Mouse (Mus musculus) MEL (cell line): ENCODE data around the gene Ifit1. TPM values are rescaled to one million over a fixed set of nuclear protein-coding genes. Genes with fewer than 3 reads are reported as not detected.
A peak's percentile ranks its signal among the peaks of the same experiment; 100 is the strongest.
"Not testable (repeated sequence)": the region's sequence is repeated elsewhere in the genome, so short reads cannot be mapped to it uniquely, and the experiment has no call there.

Experiments
- DNase-seq: peaks from one replicate; pipeline ENCODE4 v3.0.0; 2011; ENCODE audit warnings: low read depth, low spot score
- H3K27ac ChIP-seq: 2 replicates; pipeline ENCODE4 v1.5.1; 2012; ENCODE audit warnings: low read depth, mild to moderate bottlenecking, control low read depth, low read length, moderate library complexity; ENCODE audit not compliant: control insufficient read depth
- H3K27me3 ChIP-seq, 2 experiments: fragments of 150-350 bp in 1 of 2; sonication (generic) in 1 of 2; 2 replicates each; pipeline ENCODE4 v1.6.1; 2012; ENCODE audit warnings: low read length in 2 of 2, mild to moderate bottlenecking in 2 of 2, improper control_type of control experiment in 1 of 2, moderate library complexity in 1 of 2; ENCODE audit not compliant: insufficient read depth in 2 of 2, control insufficient read depth in 1 of 2
- H3K36me3 ChIP-seq, 2 experiments: 2 replicates each; pipeline ENCODE4 v1.6.1; 2012 to 2014; ENCODE audit warnings: low read length in 2 of 2, improper control_type of control experiment in 1 of 2, inconsistent platforms in 1 of 2, mild to moderate bottlenecking in 1 of 2; ENCODE audit not compliant: insufficient read depth in 2 of 2, control insufficient read depth in 1 of 2
- H3K4me1 ChIP-seq, 2 experiments: fragments of 150-350 bp in 1 of 2; sonication (generic) in 1 of 2; 2 replicates each; pipeline ENCODE4 v1.6.1; 2012; ENCODE audit warnings: low read length in 2 of 2, improper control_type of control experiment in 1 of 2, mild to moderate bottlenecking in 1 of 2; ENCODE audit not compliant: insufficient read depth in 2 of 2, control insufficient read depth in 1 of 2
- H3K4me3 ChIP-seq, 2 experiments: fragments of 150-350 bp in 1 of 2; sonication (generic) in 1 of 2; 2 replicates each; pipeline ENCODE4 v1.5.1; 2012; ENCODE audit warnings: low read depth in 2 of 2, low read length in 2 of 2, mild to moderate bottlenecking in 2 of 2, moderate library complexity in 2 of 2, control low read depth in 1 of 2, improper control_type of control experiment in 1 of 2; ENCODE audit not compliant: control insufficient read depth in 1 of 2, insufficient read depth in 1 of 2
- H3K79me2 ChIP-seq: 2 replicates; pipeline ENCODE4 v1.6.1; 2012; ENCODE audit warnings: mild to moderate bottlenecking, low read length, moderate library complexity; ENCODE audit not compliant: control insufficient read depth, poor library complexity, insufficient read depth
- H3K9ac ChIP-seq: 2 replicates; pipeline ENCODE4 v1.6.1; 2012; ENCODE audit warnings: low read depth, mild to moderate bottlenecking, control low read depth, low read length, moderate library complexity; ENCODE audit not compliant: control insufficient read depth, poor library complexity, severe bottlenecking
- H3K9me3 ChIP-seq: fragments of 150-350 bp; sonication (generic); replicated peaks from 2 replicates; pipeline ENCODE4 v1.6.1; 2012; ENCODE audit warnings: mild to moderate bottlenecking, low read length, improper control_type of control experiment, moderate library complexity; ENCODE audit not compliant: insufficient read depth
- CTCF ChIP-seq, 3 experiments: IDR thresholded peaks in 2 of 3; conservative IDR thresholded peaks in 1 of 3; 2 replicates each; pipeline ENCODE4 v1.5.1; 2011 to 2012; ENCODE audit warnings: low read length in 3 of 3, low read depth in 2 of 3, mild to moderate bottlenecking in 2 of 3, improper control_type of control experiment in 1 of 3, inconsistent platforms in 1 of 3, mixed read lengths in 1 of 3, moderate library complexity in 1 of 3; ENCODE audit not compliant: control insufficient read depth in 1 of 3, insufficient read depth in 1 of 3, poor library complexity in 1 of 3, severe bottlenecking in 1 of 3
- E2F4 ChIP-seq: IDR thresholded peaks from 2 replicates; pipeline ENCODE4 v1.6.1; 2011; ENCODE audit warnings: low read depth, low read length, improper control_type of control experiment, borderline replicate concordance
- ETS1 ChIP-seq: IDR thresholded peaks from 2 replicates; pipeline ENCODE4 v1.6.1; 2012; ENCODE audit warnings: low read depth, mild to moderate bottlenecking, inconsistent platforms, low read length, improper control_type of control experiment, moderate library complexity
- GATA1 ChIP-seq: IDR thresholded peaks from 2 replicates; pipeline ENCODE4 v1.6.1; 2011; ENCODE audit warnings: low read depth, low read length, improper control_type of control experiment
- MAZ ChIP-seq: IDR thresholded peaks from 2 replicates; pipeline ENCODE4 v1.6.1; 2012; ENCODE audit warnings: low read depth, mild to moderate bottlenecking, inconsistent platforms, low read length, improper control_type of control experiment
- MXI1 ChIP-seq: IDR thresholded peaks from 2 replicates; pipeline ENCODE4 v1.6.1; 2011; ENCODE audit warnings: mild to moderate bottlenecking, low read depth, low read length, improper control_type of control experiment
- MYB ChIP-seq: IDR thresholded peaks from 2 replicates; pipeline ENCODE4 v1.6.1; 2011; ENCODE audit warnings: mild to moderate bottlenecking, low read depth, low read length, improper control_type of control experiment
- POLR2AphosphoS5 ChIP-seq: IDR thresholded peaks from 2 replicates; pipeline ENCODE4 v1.6.1; 2012; ENCODE audit warnings: low read depth, borderline replicate concordance, mild to moderate bottlenecking, inconsistent platforms, low read length, moderate library complexity, mixed read lengths
- RAD21 ChIP-seq: IDR thresholded peaks from 2 replicates; pipeline ENCODE4 v1.6.1; 2011; ENCODE audit warnings: mild to moderate bottlenecking, low read depth, low read length, improper control_type of control experiment
- RCOR1 ChIP-seq: IDR thresholded peaks from 2 replicates; pipeline ENCODE4 v1.6.1; 2012; ENCODE audit warnings: low read depth, mild to moderate bottlenecking, inconsistent platforms, low read length, improper control_type of control experiment
- SIN3A ChIP-seq: IDR thresholded peaks from 2 replicates; pipeline ENCODE4 v1.6.1; 2012; ENCODE audit warnings: low read length, improper control_type of control experiment, inconsistent platforms
- SMC3 ChIP-seq: IDR thresholded peaks from 2 replicates; pipeline ENCODE4 v1.6.1; 2011; ENCODE audit warnings: low read depth, low read length, improper control_type of control experiment
- TAL1 ChIP-seq: IDR thresholded peaks from 2 replicates; pipeline ENCODE4 v1.6.1; 2012; ENCODE audit warnings: mild to moderate bottlenecking, inconsistent platforms, low read length, moderate library complexity, mixed read lengths
- USF1 ChIP-seq: IDR thresholded peaks from 2 replicates; pipeline ENCODE4 v1.6.1; 2014; ENCODE audit warnings: low read depth, mild to moderate bottlenecking, inconsistent platforms, low read length, improper control_type of control experiment, moderate library complexity
- USF2 ChIP-seq, 2 experiments: IDR thresholded peaks; 2 replicates each; pipeline ENCODE4 v1.6.1; 2011 to 2012; ENCODE audit warnings: improper control_type of control experiment in 2 of 2, low read length in 2 of 2, borderline replicate concordance in 1 of 2, inconsistent platforms in 1 of 2, low read depth in 1 of 2, mild to moderate bottlenecking in 1 of 2; ENCODE audit not compliant: insufficient read depth in 1 of 2
- ZC3H11A ChIP-seq: IDR thresholded peaks from 2 replicates; pipeline ENCODE4 v1.6.1; 2012; ENCODE audit warnings: low read depth, mild to moderate bottlenecking, inconsistent platforms, low read length, improper control_type of control experiment
- ZNF384 ChIP-seq: IDR thresholded peaks from 2 replicates; pipeline ENCODE4 v1.6.1; 2012; ENCODE audit warnings: low read depth, mild to moderate bottlenecking, inconsistent platforms, low read length, improper control_type of control experiment
- polyA plus RNA-seq, 2 experiments: library from polyadenylated mRNA; stranded (reverse) in 1 of 2; unstranded in 1 of 2; fragments of >175 nt in 1 of 2; fragments of >200 nt in 1 of 2; gene quantifications; 2 replicates each; pipeline versions ENCODE4 v1.2.1 to v1.2.4; 2012; ENCODE audit warnings: low replicate concordance in 2 of 2, low read depth in 1 of 2; ENCODE audit not compliant: insufficient read length in 2 of 2, insufficient read depth in 1 of 2, missing spikeins in 1 of 2
- total RNA-seq: library from RNA; depleted of rRNA; stranded (reverse); fragments of 300-350 nt; gene quantifications from 2 replicates; pipeline ENCODE4 v1.2.3, GENCODE M21; 2012

The Ifit1 gene
- total and polyA plus RNA-seq, 3 experiments, result 0.12 to 0.31 TPM; not detected in 1

DNA sequence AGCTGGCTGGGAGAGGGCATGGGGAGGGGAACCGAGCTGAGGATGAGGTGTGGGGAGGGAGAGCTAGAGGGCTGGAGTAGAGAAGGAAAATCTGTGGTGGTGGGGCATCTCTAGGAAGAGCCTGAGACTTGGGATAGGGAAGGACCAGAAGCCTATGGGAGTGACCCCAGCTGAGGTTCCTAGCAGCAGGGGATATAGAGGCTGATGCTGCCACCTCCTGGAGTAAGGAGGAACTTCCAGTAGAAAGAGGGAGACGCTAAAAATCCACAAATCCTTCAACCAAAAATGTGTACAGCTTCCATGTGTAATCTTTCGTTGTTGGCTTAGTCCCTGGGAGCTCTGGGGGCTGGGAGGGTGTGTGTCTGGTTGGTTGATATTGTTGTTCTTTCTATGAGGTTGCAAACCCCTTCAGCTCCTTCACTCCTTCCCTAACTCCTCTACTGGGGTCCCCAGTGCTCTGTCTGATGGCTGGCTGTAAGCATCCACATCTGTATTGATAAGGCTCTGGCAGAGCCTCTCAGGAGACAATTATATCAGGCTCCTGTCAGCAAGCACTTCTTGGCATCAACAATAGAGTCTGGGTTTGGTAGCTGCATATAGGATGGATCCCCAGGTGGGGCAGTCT lies 3.6 kb upstream of the Ifit1 start:
- H3K36me3 ChIP-seq, result no peaks in the 10 kb centered on the region
- peak; percentile 50 for DNase-seq
- H3K27me3 ChIP-seq, result no peaks in the 10 kb centered on the region; a peak in 2 of 4 replicates

GRCm38 (mm10) chr19:34642616-34643015 lies 1.9 kb downstream of the Ifit1 start:
- no peak overlapping the region for H3K4me3 ChIP-seq
- H3K79me2 ChIP-seq, result no peaks in the 10 kb centered on the region
- no peaks in the 10 kb centered on the region for H3K36me3 ChIP-seq
- no peak overlapping the region for H3K27ac ChIP-seq
- H3K4me1 ChIP-seq, result no peaks in the 10 kb centered on the region
- no peak for DNase-seq
- no peaks in the 10 kb centered on the region for H3K9me3 ChIP-seq
- H3K9ac ChIP-seq, result no peak overlapping the region
- TF ChIP-seq ZC3H11A (no peak), USF1 (no peak), SIN3A (no peak), MYB (no peak), RCOR1 (no peak), TAL1 (no peak), SMC3 (no peak), ZNF384 (no peak), USF2 (IDR thresholded peaks at IDR 0.05; ENCODE audit: borderline replicate concordance in 1 of 2, insufficient read depth in 1 of 2, low read depth in 1 of 2, low read length in 2 of 2) (no peak), ETS1 (no peak), MXI1 (no peak), E2F4 (no peak), POLR2AphosphoS5 (no peak)
- TF ChIP-seq, all 39 proteins: peak for 0
- H3K27me3 ChIP-seq, result peaks cover 0 to 2% of the 10 kb centered on the region in 2 experiments; a peak in 2 of 4 replicates

More for the DNA sequence above, 3.6 kb upstream of the Ifit1 start:
- no peak overlapping the region for H3K27ac ChIP-seq
- no peaks in the 10 kb centered on the region for H3K9me3 ChIP-seq
- TF ChIP-seq CTCF (IDR thresholded peaks at IDR 0.05 in 2 of 3, conservative IDR thresholded peaks at IDR 0.05 in 1 of 3; ENCODE audit: control insufficient read depth in 1 of 3, insufficient read depth in 1 of 3, low read depth in 2 of 3, low read length in 3 of 3, poor library complexity in 1 of 3, severe bottlenecking in 1 of 3) (peak; percentile 65 to 90 (median 66)), RAD21 (peak; percentile 87), ZC3H11A (peak; percentile 66; the same call in 1 of the 2 replicates), SMC3 (peak; percentile 95), MAZ (no peak), GATA1 (no peak)
- H3K4me1 ChIP-seq, result no peaks in the 10 kb centered on the region
- H3K9ac ChIP-seq, result no peak overlapping the region
- H3K4me3 ChIP-seq, result no peak overlapping the region
- H3K79me2 ChIP-seq, result no peaks in the 10 kb centered on the region

- not testable (repeated sequence) for H3K4me1 ChIP-seq, H3K4me3 ChIP-seq, H3K9me3 ChIP-seq, H3K9ac ChIP-seq, H3K27ac ChIP-seq, DNase-seq, H3K27me3 ChIP-seq, H3K79me2 ChIP-seq, H3K36me3 ChIP-seq
These were observed 7.0 kb downstream of the Ifit1 start for GRCm38 (mm10) chr19:34647630-34648029.
